Mouse (Mus musculus) spleen, adult 2 months (tissue): ENCODE data around the gene Adamtsl3. TPM values are rescaled to one million over a fixed set of nuclear protein-coding genes. Genes with fewer than 3 reads are reported as not detected.

ENCODE experiments used
- DNase-seq, 2 experiments: peaks; one replicate each; pipeline versions ENCODE4 v3.0.0 to v3.0.0-alpha.2; 2012 to 2021; ENCODE audit warnings: low spot score in 2 of 2, low read depth in 1 of 2
- H3K27ac ChIP-seq: fragments of 200-500 bp; 2 replicates; pipeline ENCODE4 v1.5.1; 2012; ENCODE audit warnings: low read length, inconsistent platforms; ENCODE audit not compliant: insufficient read depth
- H3K27me3 ChIP-seq: fragments of 200-500 bp; 2 replicates; pipeline ENCODE4 v1.6.1; 2012; ENCODE audit warnings: mild to moderate bottlenecking, moderate library complexity, low read length, inconsistent platforms; ENCODE audit not compliant: control insufficient read depth, insufficient read depth
- H3K36me3 ChIP-seq: fragments of 200-500 bp; 2 replicates; pipeline ENCODE4 v1.6.1; 2012; ENCODE audit warnings: mild to moderate bottlenecking, low read length, inconsistent platforms; ENCODE audit not compliant: control insufficient read depth, insufficient read depth
- H3K4me1 ChIP-seq: fragments of 200-500 bp; 2 replicates; pipeline ENCODE4 v1.6.1; 2011; ENCODE audit warnings: inconsistent platforms; ENCODE audit not compliant: control insufficient read depth, insufficient read depth, insufficient read length
- H3K4me3 ChIP-seq: fragments of 200-500 bp; 2 replicates; pipeline ENCODE4 v1.5.1; 2011; ENCODE audit warnings: mild to moderate bottlenecking, inconsistent platforms; ENCODE audit not compliant: insufficient read depth, insufficient read length; ENCODE audit errors: extremely low read depth
- CTCF ChIP-seq: fragments of 200-500 bp; IDR thresholded peaks from 2 replicates; pipeline ENCODE4 v1.5.1; 2011; ENCODE audit warnings: mild to moderate bottlenecking, inconsistent platforms; ENCODE audit not compliant: insufficient read depth, insufficient read length, insufficient replicate concordance; ENCODE audit errors: extremely low read depth
- POLR2A ChIP-seq: fragments of 200-500 bp; IDR thresholded peaks from 2 replicates; pipeline ENCODE4 v1.6.1; 2011; ENCODE audit warnings: low read depth, low read length, inconsistent platforms
- WGBS: fragments of 180-500 bp; shearing (Covaris S2); methylation state at CpG from one replicate; pipeline ENCODE4 v1.1.7; 2018; 5-methylcytosine and 5-hydroxymethylcytosine counted together
- polyA plus RNA-seq: library from polyadenylated mRNA; depleted of rRNA; stranded (reverse); fragments of >200 nt; gene quantifications from 2 replicates; pipeline ENCODE4 v1.2.3, GENCODE M21; 2012

Adamtsl3 gene
- polyA plus RNA-seq, 1 experiment: 0.28 TPM

DNA sequence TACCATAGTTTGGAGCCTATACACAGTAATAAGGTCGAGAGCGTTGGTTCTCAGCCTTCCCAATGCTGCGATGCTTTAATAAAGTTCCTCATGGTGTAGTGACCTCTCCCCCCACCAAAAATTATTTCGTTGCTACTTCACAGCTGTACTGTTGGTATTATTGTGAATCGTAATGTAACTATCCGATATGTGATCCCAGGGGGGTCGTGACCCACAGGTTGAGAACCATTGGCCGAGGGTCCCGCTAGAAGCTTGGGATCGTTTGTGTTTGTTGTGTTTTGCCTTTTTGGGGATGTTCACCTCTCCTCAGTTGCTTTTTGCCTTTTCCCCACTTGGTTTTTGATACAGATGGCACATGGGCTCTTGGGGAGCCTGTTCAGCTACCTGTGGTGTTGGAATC, 220.9 kb downstream of the Adamtsl3 start:
- DNase-seq: no peak
- Histone ChIP-seq H3K27ac (no peak overlapping the region), H3K27me3 (no peaks in the 10 kb centered on the region), H3K36me3 (no peaks in the 10 kb centered on the region), H3K4me1 (no peaks in the 10 kb centered on the region), H3K4me3 (no peak overlapping the region)
- TF ChIP-seq CTCF: no peak
- TF ChIP-seq POLR2A: no peak
- 92% methylated on average over 10 of the region's 10 CpGs for WGBS

DNA sequence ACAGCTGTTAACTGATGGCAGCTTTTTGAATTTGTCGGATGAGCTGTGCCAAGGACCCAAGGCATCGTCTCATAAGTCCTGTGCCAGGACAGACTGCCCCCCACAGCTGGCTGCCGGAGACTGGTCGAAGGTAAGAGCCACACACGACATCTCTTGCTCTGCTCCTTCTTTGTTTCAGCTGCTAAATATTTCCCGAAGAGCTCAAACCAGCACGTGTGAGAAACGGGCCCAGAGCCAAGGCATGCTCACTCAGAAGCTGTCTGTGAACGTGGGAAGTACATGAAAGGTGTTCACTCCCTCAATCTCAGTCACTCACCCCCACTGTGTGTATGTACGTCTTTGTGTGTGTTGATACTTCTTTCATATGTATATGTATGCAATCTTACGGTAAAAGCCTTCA, 221.6 kb downstream of the Adamtsl3 start:
- no peaks in the 10 kb centered on the region for H3K4me1 ChIP-seq
- no peaks in the 10 kb centered on the region for H3K27me3 ChIP-seq
- H3K27ac ChIP-seq: no peak overlapping the region
- TF ChIP-seq POLR2A (no peak), CTCF (no peak)
- H3K4me3 ChIP-seq: no peak overlapping the region
- no peak for DNase-seq
- WGBS: 84% methylated on average over 11 of the region's 11 CpGs
- H3K36me3 ChIP-seq: no peaks in the 10 kb centered on the region

DNA sequence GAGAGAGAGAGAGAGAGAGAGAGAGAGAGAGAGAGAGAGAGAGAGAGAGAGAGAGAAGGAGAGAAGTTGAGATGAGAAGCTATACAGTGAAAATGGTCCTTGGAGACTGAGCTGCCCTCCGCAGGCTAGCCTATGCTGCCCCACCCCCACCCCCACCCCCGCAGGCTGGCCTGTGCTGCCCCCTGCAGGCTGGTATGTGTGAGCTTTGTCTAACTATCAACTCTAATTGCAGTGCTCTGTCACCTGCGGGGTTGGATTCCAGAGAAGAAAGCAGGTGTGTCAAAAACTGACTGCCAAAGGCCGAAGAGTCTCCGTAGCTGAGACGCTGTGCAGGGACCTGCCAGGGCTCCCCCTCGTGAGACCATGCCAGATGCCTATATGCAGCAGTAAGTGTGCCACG, 231.2 kb downstream of the Adamtsl3 start:
- Histone ChIP-seq H3K27me3 (no peaks in the 10 kb centered on the region), H3K4me1 (no peaks in the 10 kb centered on the region)
- WGBS: 65% methylated on average over 8 of the region's 8 CpGs

DNA sequence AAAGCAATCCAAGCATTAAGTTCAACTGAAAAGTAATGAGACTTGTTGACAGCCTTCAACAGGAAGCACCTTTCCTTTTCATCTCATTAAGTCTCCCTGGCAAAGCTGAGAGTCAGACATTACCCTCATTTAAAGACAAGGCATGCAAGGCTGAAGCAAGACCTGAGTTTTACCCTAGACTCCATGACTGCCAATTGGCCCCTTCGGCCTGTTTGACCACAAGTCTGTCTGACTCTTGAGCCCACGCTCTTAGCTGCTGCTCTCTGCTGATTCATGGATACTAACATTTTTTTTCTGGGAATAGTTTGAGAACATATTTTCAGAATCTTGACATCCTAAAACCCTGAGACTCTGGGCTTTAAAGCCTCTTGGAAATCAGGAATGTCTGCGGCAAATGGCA, 232.3 kb downstream of the Adamtsl3 start:
- no peaks in the 10 kb centered on the region for H3K36me3 ChIP-seq
- no peak overlapping the region for H3K27ac ChIP-seq
- H3K27me3 ChIP-seq: no peaks in the 10 kb centered on the region
- no peak overlapping the region for H3K4me3 ChIP-seq
- TF ChIP-seq POLR2A (no peak), CTCF (no peak)
- 92% methylated on average over 3 of the region's 3 CpGs for WGBS
- DNase-seq: no peak
- no peaks in the 10 kb centered on the region for H3K4me1 ChIP-seq

More for the DNA sequence above, 231.2 kb downstream of the Adamtsl3 start:
- no peak for DNase-seq
- no peak for TF ChIP-seq POLR2A
- TF ChIP-seq CTCF: no peak
- H3K36me3 ChIP-seq: no peaks in the 10 kb centered on the region
- H3K4me3 ChIP-seq: no peak overlapping the region
- no peak overlapping the region for H3K27ac ChIP-seq

DNA sequence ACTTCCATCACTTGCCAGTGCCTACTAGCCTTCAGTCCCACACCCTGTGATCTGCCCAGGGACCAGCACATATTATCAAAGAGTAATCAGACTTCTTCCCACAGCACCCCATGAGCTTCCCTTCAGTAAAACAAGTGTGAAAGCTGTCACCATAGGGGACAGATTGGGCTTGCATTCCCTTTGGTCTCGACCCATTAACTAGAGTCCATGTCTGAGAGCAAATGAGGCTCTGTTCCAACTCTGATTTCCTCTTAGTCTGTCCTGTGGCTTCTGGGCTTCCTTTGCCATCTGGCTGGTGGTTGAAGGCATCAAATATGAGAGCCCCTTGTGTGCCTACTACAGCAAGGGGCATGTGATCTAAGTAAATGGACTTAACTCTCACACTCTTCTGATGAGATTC, 237.5 kb downstream of the Adamtsl3 start:
- no peak for DNase-seq
- Histone ChIP-seq H3K4me1 (no peaks in the 10 kb centered on the region), H3K4me3 (no peak overlapping the region), H3K27me3 (no peaks in the 10 kb centered on the region), H3K36me3 (no peaks in the 10 kb centered on the region), H3K27ac (no peak overlapping the region)
- WGBS: 16% methylated on average over 1 of the region's 1 CpGs
- no peak for TF ChIP-seq POLR2A
- TF ChIP-seq CTCF: no peak

GRCm38 (mm10) chr7:82580007-82580406, 244.5 kb downstream of the Adamtsl3 start:
- no peak for TF ChIP-seq POLR2A
- no peak for TF ChIP-seq CTCF
- 75% methylated on average over 3 of the region's 3 CpGs for WGBS
- H3K36me3 ChIP-seq: no peaks in the 10 kb centered on the region
- no peaks in the 10 kb centered on the region for H3K4me1 ChIP-seq
- no peak for DNase-seq
- H3K4me3 ChIP-seq: no peak overlapping the region
- H3K27ac ChIP-seq: no peak overlapping the region
- H3K27me3 ChIP-seq: no peaks in the 10 kb centered on the region

DNA sequence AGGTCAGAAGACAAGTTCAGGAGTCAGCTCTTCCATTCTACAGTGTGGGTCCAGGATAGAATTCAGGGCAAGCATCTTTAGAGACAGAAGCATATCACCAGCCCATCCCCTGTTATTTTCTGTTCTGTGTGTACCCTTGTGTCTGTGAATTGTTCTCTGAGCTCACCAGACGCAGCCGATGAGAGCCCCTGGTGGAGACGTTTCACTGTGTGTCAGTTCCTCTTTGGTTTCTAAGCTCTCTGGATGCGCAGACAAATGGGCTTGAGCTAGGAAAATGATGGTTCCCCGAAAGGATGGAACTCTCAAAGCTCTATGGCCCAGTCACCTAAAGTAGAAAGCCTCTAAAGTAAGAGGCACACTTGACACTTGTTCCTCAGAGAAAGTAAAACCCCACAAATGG, 246.3 kb downstream of the Adamtsl3 start:
- no peak for TF ChIP-seq POLR2A
- Histone ChIP-seq H3K36me3 (no peaks in the 10 kb centered on the region), H3K27me3 (no peaks in the 10 kb centered on the region), H3K4me3 (no peak overlapping the region), H3K4me1 (no peaks in the 10 kb centered on the region), H3K27ac (no peak overlapping the region)
- DNase-seq: no peak
- 38% methylated on average over 5 of the region's 5 CpGs for WGBS

GRCm38 (mm10) chr7:82582534-82582933, 247.0 kb downstream of the Adamtsl3 start:
- DNase-seq: no peak
- Histone ChIP-seq H3K27ac (no peak overlapping the region), H3K27me3 (no peaks in the 10 kb centered on the region), H3K4me1 (no peaks in the 10 kb centered on the region), H3K36me3 (no peaks in the 10 kb centered on the region), H3K4me3 (no peak overlapping the region)
- TF ChIP-seq POLR2A: no peak
- no peak for TF ChIP-seq CTCF
- 48% methylated on average over 4 of the region's 4 CpGs for WGBS
